Mouse (Mus musculus) hindbrain, embryonic 14.5 days (tissue): ENCODE results near the gene Mical3. TPM values are rescaled to one million over a fixed set of nuclear protein-coding genes. Genes with fewer than 3 reads are reported as not detected.

Experiments used
- ATAC-seq: fragments of 200-750 bp; cut with Nextera tagmentation; 2 replicates; pipeline ENCODE4 v1.8.0; 2017; ENCODE audit warnings: moderate number of reproducible peaks, mild to moderate bottlenecking, moderate TSS enrichment, moderate library complexity; ENCODE audit not compliant: low FRiP score
- DNase-seq: peaks from one replicate; pipeline ENCODE4 v3.0.0-alpha.2; 2015; ENCODE audit warnings: low spot score
- H3K27ac ChIP-seq: fragments of 300-500 bp; sonication (generic); 2 replicates; pipeline ENCODE4 v1.5.1; 2014; ENCODE audit warnings: mild to moderate bottlenecking, moderate library complexity
- H3K27me3 ChIP-seq: fragments of 300-500 bp; sonication (generic); 2 replicates; pipeline ENCODE4 v1.6.1; 2014; ENCODE audit warnings: mild to moderate bottlenecking, low read length, mixed read lengths; ENCODE audit not compliant: control insufficient read depth, insufficient read depth
- H3K36me3 ChIP-seq: fragments of 300-500 bp; sonication (generic); replicated peaks from 2 replicates; pipeline ENCODE4 v1.6.1; 2014; ENCODE audit not compliant: control insufficient read depth, insufficient read depth
- H3K4me1 ChIP-seq: fragments of 300-500 bp; sonication (generic); replicated peaks from 2 replicates; pipeline ENCODE4 v1.6.1; 2014; ENCODE audit warnings: antibody characterized with exemption, low read length, mixed read lengths; ENCODE audit not compliant: control insufficient read depth, insufficient read depth
- H3K4me2 ChIP-seq: fragments of 300-500 bp; sonication (generic); replicated peaks from 2 replicates; pipeline ENCODE4 v1.6.1; 2014; ENCODE audit warnings: mild to moderate bottlenecking, moderate library complexity
- H3K4me3 ChIP-seq: fragments of 300-500 bp; sonication (generic); replicated peaks from 2 replicates; pipeline ENCODE4 v1.5.1; 2014; ENCODE audit warnings: mild to moderate bottlenecking, low read length
- H3K9ac ChIP-seq: fragments of 300-500 bp; sonication (generic); 2 replicates; pipeline ENCODE4 v1.6.1; 2014
- H3K9me3 ChIP-seq: fragments of 300-500 bp; sonication (generic); 2 replicates; pipeline ENCODE4 v1.6.1; 2016; ENCODE audit warnings: low read length; ENCODE audit not compliant: control insufficient read depth
- WGBS: fragments of 180-500 bp; shearing (Covaris S2); extraction: QIAGEN DNeasy Blood & Tissue Kit; methylation state at CpG from one replicate; pipeline ENCODE4 v1.1.7; 2014; 5-methylcytosine and 5-hydroxymethylcytosine counted together
- polyA plus RNA-seq: library from polyadenylated mRNA; unstranded; fragments of >200 nt; fragmentation: Nextera tagmentation; extraction: Ambion mirVana; gene quantifications from 2 replicates; pipeline ENCODE4 v1.2.1, GENCODE M21; 2014

The Mical3 gene
- polyA plus RNA-seq, 1 experiment from 2014 or later: 49.4 TPM

GRCm38 (mm10) chr6:121084050-121084480 is 46.7 kb downstream of the Mical3 start:
- H3K27me3 ChIP-seq: no peaks in the 10 kb centered on the region
- no peaks in the 10 kb centered on the region for H3K36me3 ChIP-seq
- DNase-seq (no peak), ATAC-seq (no peak)
- no peak overlapping the region for H3K4me2 ChIP-seq
- WGBS: 50% methylated on average over 6 of the region's 6 CpGs
- H3K4me1 ChIP-seq: peaks cover 25% of the 10 kb centered on the region
- no peak overlapping the region for H3K9ac ChIP-seq
- no peak overlapping the region for H3K27ac ChIP-seq
- H3K9me3 ChIP-seq: no peaks in the 10 kb centered on the region
- H3K4me3 ChIP-seq: no peak overlapping the region

- no peak overlapping the region for H3K4me2 ChIP-seq
- no peak overlapping the region for H3K27ac ChIP-seq
- no peak for ATAC-seq
- WGBS: 86% methylated on average over 10 of the region's 10 CpGs
- no peak overlapping the region for H3K4me3 ChIP-seq
- no peak for DNase-seq
- no peaks in the 10 kb centered on the region for H3K27me3 ChIP-seq
- no peak overlapping the region for H3K9ac ChIP-seq
- peaks cover 22% of the 10 kb centered on the region for H3K4me1 ChIP-seq
- no peaks in the 10 kb centered on the region for H3K9me3 ChIP-seq
- no peaks in the 10 kb centered on the region for H3K36me3 ChIP-seq
Measured at GRCm38 (mm10) chr6:121082094-121082473, 48.7 kb downstream of the Mical3 start.

- Histone ChIP-seq H3K27ac (peak overlapping the region; percentile 48), H3K4me3 (no peak overlapping the region), H3K9me3 (no peaks in the 10 kb centered on the region), H3K4me2 (no peak overlapping the region), H3K27me3 (no peaks in the 10 kb centered on the region), H3K4me1 (peaks cover 22% of the 10 kb centered on the region), H3K9ac (no peak overlapping the region), H3K36me3 (no peaks in the 10 kb centered on the region)
- DNase-seq (no peak), ATAC-seq (peak; percentile 21; the same call in 1 of the 2 replicates)
- WGBS: 41% methylated on average over 26 of the region's 26 CpGs
Measured at GRCm38 (mm10) chr6:121081288-121082093, 49.3 kb downstream of the Mical3 start.

DNA sequence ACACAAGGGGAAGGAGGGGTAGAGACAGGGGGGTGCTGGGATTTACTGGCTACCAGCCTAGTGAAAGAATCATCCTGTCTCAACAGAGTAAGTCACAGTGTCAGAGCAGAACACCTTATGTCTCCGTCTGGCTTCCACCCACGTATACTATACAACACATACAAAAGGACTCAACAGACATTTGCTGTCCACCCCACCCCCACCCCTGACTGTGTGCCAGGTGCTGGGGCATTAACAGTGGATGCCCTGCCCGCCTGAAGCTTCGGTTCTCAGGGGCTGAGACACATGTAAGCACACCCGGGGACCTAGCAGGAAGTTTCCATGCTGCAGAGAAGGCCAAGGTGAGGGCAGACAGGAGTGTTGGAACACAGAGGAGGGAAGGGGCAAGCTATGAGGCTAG is 52.6 kb downstream of the Mical3 start:
- ATAC-seq (no peak), DNase-seq (no peak)
- Histone ChIP-seq H3K4me3 (no peak overlapping the region), H3K27me3 (no peaks in the 10 kb centered on the region), H3K36me3 (no peaks in the 10 kb centered on the region), H3K4me1 (peaks cover 16% of the 10 kb centered on the region), H3K4me2 (no peak overlapping the region), H3K9me3 (no peaks in the 10 kb centered on the region), H3K9ac (no peak overlapping the region), H3K27ac (no peak overlapping the region)
- WGBS: 78% methylated on average over 5 of the region's 5 CpGs

DNA sequence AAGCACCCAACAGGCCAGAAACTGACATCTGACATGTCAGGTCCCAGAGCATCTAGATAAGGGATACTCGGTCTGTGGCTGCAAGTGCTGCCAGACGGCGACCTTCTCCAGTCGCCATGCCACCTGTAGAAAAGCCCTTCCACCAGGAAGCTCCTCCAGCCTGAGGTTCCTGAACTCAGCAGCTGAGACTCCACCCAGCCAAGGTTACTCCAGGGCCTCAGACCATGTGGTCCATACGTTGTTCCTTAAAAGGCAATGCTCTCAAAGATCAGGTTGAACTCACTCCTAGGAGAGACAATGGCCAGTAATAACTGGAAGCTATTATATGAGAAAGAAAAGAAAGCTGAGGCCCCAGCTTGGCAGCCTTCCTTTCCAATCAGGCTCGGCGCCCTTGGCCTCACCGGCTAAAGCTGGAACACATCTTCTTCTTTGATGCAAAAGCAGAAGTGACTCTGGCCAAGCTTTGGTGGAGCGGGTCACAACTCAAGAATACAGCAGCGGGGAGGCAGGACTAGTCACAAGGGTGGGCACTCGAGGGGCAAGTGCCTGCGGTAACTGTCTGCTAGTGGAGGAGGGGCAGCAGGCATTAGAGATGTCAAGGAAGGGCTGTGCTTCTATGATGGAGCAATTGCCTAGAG is 53.8 kb downstream of the Mical3 start:
- H3K27me3 ChIP-seq: no peaks in the 10 kb centered on the region
- H3K36me3 ChIP-seq: no peaks in the 10 kb centered on the region
- H3K9me3 ChIP-seq: no peaks in the 10 kb centered on the region
- peaks cover 9% of the 10 kb centered on the region for H3K4me1 ChIP-seq
- H3K9ac ChIP-seq: no peak overlapping the region
- H3K27ac ChIP-seq: no peak overlapping the region
- ATAC-seq (no peak), DNase-seq (no peak)
- WGBS: 92% methylated on average over 12 of the region's 12 CpGs
- H3K4me2 ChIP-seq: no peak overlapping the region
- H3K4me3 ChIP-seq: no peak overlapping the region

DNA sequence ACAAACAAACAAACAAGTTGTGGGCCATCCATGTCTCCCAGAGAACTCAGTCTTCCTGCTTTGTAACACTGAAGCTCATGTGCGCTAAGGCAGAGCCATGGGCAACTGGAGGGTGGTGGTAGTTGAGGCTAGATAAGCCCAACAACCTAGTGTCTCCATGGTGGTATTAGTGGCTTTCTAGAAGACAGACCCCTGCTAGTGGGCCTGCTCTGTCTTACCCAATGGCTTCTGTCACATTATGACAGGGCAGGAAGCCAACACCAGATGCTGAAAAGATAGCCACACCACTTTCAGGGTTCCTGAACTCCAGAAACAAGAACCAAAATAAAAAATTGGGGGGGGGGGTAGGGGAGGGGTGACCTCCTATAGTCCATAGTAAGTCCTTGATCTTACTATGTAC is 55.0 kb downstream of the Mical3 start:
- ATAC-seq: no peak
- H3K9me3 ChIP-seq: no peaks in the 10 kb centered on the region
- WGBS: 93% methylated on average over 1 of the region's 1 CpGs

DNA sequence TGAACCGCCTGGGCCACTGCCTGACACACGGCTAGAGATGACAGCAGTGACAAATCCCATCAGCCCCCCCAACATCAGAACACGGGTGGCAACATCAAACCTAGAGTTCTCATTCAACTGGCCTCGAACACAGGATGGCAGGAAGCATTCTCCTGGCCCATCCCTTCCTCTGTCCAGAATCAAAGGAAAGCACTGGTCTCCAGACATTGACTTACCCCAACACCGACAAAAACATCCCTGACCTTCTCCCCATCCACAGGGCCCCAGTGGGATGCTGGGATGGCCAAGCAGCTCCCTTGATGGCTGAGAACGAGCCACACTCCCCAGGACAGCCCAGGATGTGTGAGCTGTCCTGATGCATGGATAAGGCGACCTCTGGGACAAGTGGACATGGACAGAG is 57.5 kb downstream of the Mical3 start:
- Histone ChIP-seq H3K36me3 (no peaks in the 10 kb centered on the region), H3K27ac (no peak overlapping the region), H3K27me3 (no peaks in the 10 kb centered on the region), H3K4me1 (no peaks in the 10 kb centered on the region), H3K9me3 (no peaks in the 10 kb centered on the region), H3K9ac (no peak overlapping the region), H3K4me3 (no peak overlapping the region), H3K4me2 (no peak overlapping the region)
- WGBS: 82% methylated on average over 7 of the region's 7 CpGs
- DNase-seq: no peak
- ATAC-seq: no peak

More for the DNA sequence above, 55.0 kb downstream of the Mical3 start:
- Histone ChIP-seq H3K4me2 (no peak overlapping the region), H3K4me3 (no peak overlapping the region), H3K9ac (no peak overlapping the region), H3K27ac (no peak overlapping the region), H3K36me3 (no peaks in the 10 kb centered on the region), H3K27me3 (no peaks in the 10 kb centered on the region), H3K4me1 (no peaks in the 10 kb centered on the region)
- no peak for DNase-seq

DNA sequence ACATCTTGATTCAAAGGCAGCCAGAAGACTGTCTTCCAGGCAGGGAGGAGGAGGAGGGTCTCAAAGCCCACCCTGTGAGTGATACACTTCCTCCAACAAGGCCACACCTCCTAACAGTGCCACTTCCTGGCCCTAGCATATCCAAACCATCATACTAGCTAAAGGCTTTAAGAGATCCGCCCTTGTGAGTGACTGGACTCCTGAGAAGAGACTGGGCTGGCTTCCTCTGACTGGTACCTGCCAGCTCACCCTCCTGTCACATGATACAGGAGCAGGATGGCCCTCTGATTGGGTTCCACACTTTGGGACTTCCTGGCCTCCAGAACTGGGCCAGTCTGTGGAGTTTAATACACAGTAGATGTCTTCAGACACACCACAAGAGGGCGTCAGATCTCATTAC is 58.2 kb downstream of the Mical3 start:
- Histone ChIP-seq H3K4me2 (no peak overlapping the region), H3K9ac (no peak overlapping the region), H3K27me3 (no peaks in the 10 kb centered on the region), H3K9me3 (no peaks in the 10 kb centered on the region), H3K27ac (no peak overlapping the region), H3K36me3 (no peaks in the 10 kb centered on the region), H3K4me3 (no peak overlapping the region), H3K4me1 (peaks cover 5% of the 10 kb centered on the region; the same call in 1 of the 2 replicates)
- WGBS: 72% methylated on average over 2 of the region's 2 CpGs
- DNase-seq (no peak), ATAC-seq (no peak)

- 87% methylated on average over 9 of the region's 9 CpGs for WGBS
- Histone ChIP-seq H3K9ac (no peak overlapping the region), H3K27me3 (no peaks in the 10 kb centered on the region), H3K4me2 (no peak overlapping the region), H3K9me3 (no peaks in the 10 kb centered on the region), H3K4me1 (peaks cover 24% of the 10 kb centered on the region), H3K27ac (no peak overlapping the region), H3K36me3 (no peaks in the 10 kb centered on the region), H3K4me3 (no peak overlapping the region)
- DNase-seq (no peak), ATAC-seq (no peak)
Measured at GRCm38 (mm10) chr6:121070584-121071230, 60.1 kb downstream of the Mical3 start.
